In genomic region chr5:145138836-145139235, GRCm38 (mm10) we compare ENCODE assay signal across 7 mouse cellular contexts. TPM values are rescaled to one million over a fixed set of nuclear protein-coding genes. Genes with fewer than 3 reads are reported as not detected.
DNase-seq lines count a peak whose midpoint lies in the region; ATAC-seq lines count a peak whose summit lies in the region.

No protein-coding gene starts in this region.

- H3K4me3 ChIP-seq in lung, embryonic 15.5 days, result peak overlapping the region; percentile 81
- peak overlapping the region; percentile 96 for H3K4me3 ChIP-seq in embryonic facial prominence, embryonic 14.5 days (ENCODE audit: low read depth, low read length)
- H3K4me3 ChIP-seq in limb, embryonic 11.5 days (ENCODE audit: low read depth, low read length), result peak overlapping the region; percentile 97

- DNase-seq in lung, postnatal 4 days, result no peak
- peak; percentile 64 for DNase-seq in embryonic facial prominence, embryonic 14.5 days (ENCODE audit: low spot score)
- no peak for DNase-seq in limb, embryonic 11.5 days (ENCODE audit: low spot score)
- DNase-seq in retina, postnatal 1 day, result peak; percentile 59
- no peak for DNase-seq in right cerebral cortex, postnatal 14 days

- H3K9me3 ChIP-seq in lung, embryonic 15.5 days, result no peaks in the 10 kb centered on the region
- H3K9me3 ChIP-seq in embryonic facial prominence, embryonic 14.5 days (ENCODE audit: control insufficient read depth, low read length), result no peaks in the 10 kb centered on the region
- no peaks in the 10 kb centered on the region for H3K9me3 ChIP-seq in limb, embryonic 11.5 days (ENCODE audit: control insufficient read depth, low read length)

- H3K27ac ChIP-seq in lung, embryonic 15.5 days, result no peak overlapping the region
- H3K27ac ChIP-seq in embryonic facial prominence, embryonic 14.5 days (replicated peaks; ENCODE audit: low read depth, low read length), result peak overlapping the region; percentile 94
- no peak overlapping the region for H3K27ac ChIP-seq in limb, embryonic 11.5 days (replicated peaks; ENCODE audit: low read depth, low read length)

- H3K4me1 ChIP-seq in lung, embryonic 15.5 days, result peaks cover 22% of the 10 kb centered on the region
- H3K4me1 ChIP-seq in embryonic facial prominence, embryonic 14.5 days (ENCODE audit: control insufficient read depth, insufficient read depth, low read length), result peaks cover 12% of the 10 kb centered on the region
- H3K4me1 ChIP-seq in limb, embryonic 11.5 days (ENCODE audit: control insufficient read depth, insufficient read depth, low read length), result 0 out of 2 replicates have a peak, but pooled peaks cover 4% of the 10 kb centered on the region

- peak overlapping the region; percentile 70 for H3K4me2 ChIP-seq in lung, embryonic 15.5 days
- peak overlapping the region; percentile 93 for H3K4me2 ChIP-seq in embryonic facial prominence, embryonic 14.5 days (ENCODE audit: low read depth, low read length)
- peak overlapping the region; percentile 63 for H3K4me2 ChIP-seq in limb, embryonic 11.5 days (ENCODE audit: low read depth, severe bottlenecking)

- WGBS in lung, embryonic 15.5 days, result 13% methylated on average over 6 of the region's 6 CpGs
- WGBS in embryonic facial prominence, embryonic 14.5 days, result 8% methylated on average over 6 of the region's 6 CpGs
- 16% methylated on average over 6 of the region's 6 CpGs for WGBS in limb, embryonic 11.5 days

- H3K9ac ChIP-seq in lung, embryonic 15.5 days, result peak overlapping the region; percentile 86
- H3K9ac ChIP-seq in embryonic facial prominence, embryonic 14.5 days (ENCODE audit: low read depth, low read length), result peak overlapping the region; percentile 92
- peak overlapping the region; percentile 91 for H3K9ac ChIP-seq in limb, embryonic 11.5 days (ENCODE audit: low read length)

- no peaks in the 10 kb centered on the region for H3K27me3 ChIP-seq in lung, embryonic 15.5 days
- no peaks in the 10 kb centered on the region for H3K27me3 ChIP-seq in embryonic facial prominence, embryonic 14.5 days (replicated peaks; ENCODE audit: control insufficient read depth, insufficient read depth, low read length)
- no peaks in the 10 kb centered on the region for H3K27me3 ChIP-seq in limb, embryonic 11.5 days (ENCODE audit: control insufficient read depth, insufficient read depth, low read length)

- ATAC-seq in lung, embryonic 15.5 days (ENCODE audit: borderline replicate concordance, extremely low read depth, low FRiP score, low TSS enrichment), result no peak
- no peak for ATAC-seq in embryonic facial prominence, embryonic 14.5 days (ENCODE audit: low read depth)
- no peak for ATAC-seq in limb, embryonic 11.5 days (ENCODE audit: insufficient number of reproducible peaks, low FRiP score, low TSS enrichment, low read depth)
- no peak for ATAC-seq in monocyte, adult 5-6 weeks (replicated peaks; ENCODE audit: insufficient number of reproducible peaks, low FRiP score, low TSS enrichment, poor library complexity, severe bottlenecking)

- peaks cover 53% of the 10 kb centered on the region for H3K36me3 ChIP-seq in lung, embryonic 15.5 days
- peaks cover 58% of the 10 kb centered on the region for H3K36me3 ChIP-seq in embryonic facial prominence, embryonic 14.5 days (ENCODE audit: control insufficient read depth, insufficient read depth, low read length)
- H3K36me3 ChIP-seq in limb, embryonic 11.5 days (ENCODE audit: control insufficient read depth, insufficient read depth, low read length), result peaks cover 16% of the 10 kb centered on the region

RNA-seq across cellular contexts. Expression of gene Pdap1, which starts 1.2 kb away (rescaled TPM):
- polyA plus RNA-seq in lung, embryonic 15.5 days (2015; fragmentation: Nextera tagmentation; extraction: Ambion mirVana), result 79.2 and 81.1 TPM in 2 replicates
- polyA plus RNA-seq in embryonic facial prominence, embryonic 14.5 days (2014; fragmentation: Nextera tagmentation; extraction: Ambion mirVana), result 84.2 and 97.1 TPM in 2 replicates
- 140 and 151 TPM in 2 replicates for polyA plus RNA-seq in limb, embryonic 11.5 days (2014; fragmentation: Nextera tagmentation; extraction: Ambion mirVana)
- total RNA-seq in monocyte, adult 5-6 weeks (2017), result 93.1 to 106 TPM (median 95.5 TPM) in 3 replicates

RNA-seq across cellular contexts. Expression of gene Bud31, which starts 1.3 kb away (rescaled TPM):
- 187 and 190 TPM in 2 replicates for polyA plus RNA-seq in lung, embryonic 15.5 days (2015; fragmentation: Nextera tagmentation; extraction: Ambion mirVana)
- polyA plus RNA-seq in embryonic facial prominence, embryonic 14.5 days (2014; fragmentation: Nextera tagmentation; extraction: Ambion mirVana), result 177 and 182 TPM in 2 replicates
- 286 and 287 TPM in 2 replicates for polyA plus RNA-seq in limb, embryonic 11.5 days (2014; fragmentation: Nextera tagmentation; extraction: Ambion mirVana)
- 212 to 285 TPM (median 240 TPM) in 3 replicates for total RNA-seq in monocyte, adult 5-6 weeks (2017)

RNA-seq across cellular contexts. Expression of gene Arpc1b, which starts 24.8 kb away (rescaled TPM):
- polyA plus RNA-seq in lung, embryonic 15.5 days (2015; fragmentation: Nextera tagmentation; extraction: Ambion mirVana), result 359 and 378 TPM in 2 replicates
- polyA plus RNA-seq in embryonic facial prominence, embryonic 14.5 days (2014; fragmentation: Nextera tagmentation; extraction: Ambion mirVana), result 222 and 228 TPM in 2 replicates
- 90.5 and 101 TPM in 2 replicates for polyA plus RNA-seq in limb, embryonic 11.5 days (2014; fragmentation: Nextera tagmentation; extraction: Ambion mirVana)
- 406 to 524 TPM (median 463 TPM) in 3 replicates for total RNA-seq in monocyte, adult 5-6 weeks (2017)

RNA-seq across cellular contexts. Expression of gene Ptcd1, which starts 28.1 kb away (rescaled TPM):
- 15.6 and 16.9 TPM in 2 replicates for polyA plus RNA-seq in lung, embryonic 15.5 days (2015; fragmentation: Nextera tagmentation; extraction: Ambion mirVana)
- polyA plus RNA-seq in embryonic facial prominence, embryonic 14.5 days (2014; fragmentation: Nextera tagmentation; extraction: Ambion mirVana), result 13.2 and 14.6 TPM in 2 replicates
- 15.1 TPM in 2 replicates for polyA plus RNA-seq in limb, embryonic 11.5 days (2014; fragmentation: Nextera tagmentation; extraction: Ambion mirVana)
- 14.4 to 20.3 TPM (median 16.1 TPM) in 3 replicates for total RNA-seq in monocyte, adult 5-6 weeks (2017)

RNA-seq across cellular contexts. Expression of gene Cpsf4, which starts 28.2 kb away (rescaled TPM):
- 55.0 and 56.2 TPM in 2 replicates for polyA plus RNA-seq in lung, embryonic 15.5 days (2015; fragmentation: Nextera tagmentation; extraction: Ambion mirVana)
- 25.1 and 26.5 TPM in 2 replicates for polyA plus RNA-seq in embryonic facial prominence, embryonic 14.5 days (2014; fragmentation: Nextera tagmentation; extraction: Ambion mirVana)
- 39.8 and 40.6 TPM in 2 replicates for polyA plus RNA-seq in limb, embryonic 11.5 days (2014; fragmentation: Nextera tagmentation; extraction: Ambion mirVana)
- 24.9 to 38.9 TPM (median 31.3 TPM) in 3 replicates for total RNA-seq in monocyte, adult 5-6 weeks (2017)

Comparison
In these comparisons a context has a peak if more than half of its experiments do, and no peak if none do; other contexts are left out.
1. DNase-seq: peak in embryonic facial prominence, embryonic 14.5 days (single experiment) and retina, postnatal 1 day (single experiment); none in lung, postnatal 4 days (0 of 2), limb, embryonic 11.5 days (single experiment) and right cerebral cortex, postnatal 14 days (single experiment).
2. Peak in every context shown above with its lines, with median percentiles within 50 percentile points of each other: H3K4me2 ChIP-seq, H3K4me3 ChIP-seq and H3K9ac ChIP-seq.